Mouse (Mus musculus): ENCODE results near the gene Thumpd3.

Thumpd3 gene

GRCm38 (mm10) chr6:113078031-113078721 lies 32.2 kb downstream of the Thumpd3 start:
- peak; percentile 27 to 66 for DNase-seq (ENCODE audit: low spot score in 2 of 2)

GRCm38 (mm10) chr6:113079492-113079891 lies 33.5 kb downstream of the Thumpd3 start:
- peak in 1 of 2 experiments; percentile 18 for DNase-seq (ENCODE audit: low spot score in 2 of 2)

- DNase-seq (ENCODE audit: low spot score in 2 of 2) = peak in 1 of 2 experiments; percentile 14
Measured at GRCm38 (mm10) chr6:113082229-113082628, 36.2 kb downstream of the Thumpd3 start.

GRCm38 (mm10) chr6:113084590-113084989 lies 38.6 kb downstream of the Thumpd3 start:
- no peak for DNase-seq (ENCODE audit: low spot score in 2 of 2)

- DNase-seq (ENCODE audit: low spot score in 2 of 2) = no peak
Measured at GRCm38 (mm10) chr6:113093206-113093605, 47.2 kb downstream of the Thumpd3 start.

GRCm38 (mm10) chr6:113095547-113095946 lies 49.5 kb downstream of the Thumpd3 start:
- no peak for DNase-seq (ENCODE audit: low spot score in 2 of 2)

GRCm38 (mm10) chr6:113097662-113098061 lies 51.6 kb downstream of the Thumpd3 start:
- no peak for DNase-seq (ENCODE audit: low spot score in 2 of 2)

- DNase-seq (ENCODE audit: low spot score in 2 of 2) = peak; percentile 73 to 75
Measured at GRCm38 (mm10) chr6:113099640-113100289, 53.7 kb downstream of the Thumpd3 start.

GRCm38 (mm10) chr6:113102541-113102940 lies 56.5 kb downstream of the Thumpd3 start:
- DNase-seq (ENCODE audit: low spot score in 2 of 2) = no peak

GRCm38 (mm10) chr6:113103765-113104164 lies 57.7 kb downstream of the Thumpd3 start:
- no peak for DNase-seq (ENCODE audit: low spot score in 2 of 2)

GRCm38 (mm10) chr6:113109378-113109777 lies 63.4 kb downstream of the Thumpd3 start:
- no peak for DNase-seq (ENCODE audit: low spot score in 2 of 2)

GRCm38 (mm10) chr6:113109956-113110355 lies 63.9 kb downstream of the Thumpd3 start:
- no peak for DNase-seq (ENCODE audit: low spot score in 2 of 2)

Data from frontal cortex, postnatal 10 days (tissue).